Mouse (Mus musculus) intestine, postnatal 0 days (tissue): ENCODE results near the gene Trp53bp2. TPM values are rescaled to one million over a fixed set of nuclear protein-coding genes. Genes with fewer than 3 reads are reported as not detected.

Source experiments
- ATAC-seq: fragments of 200-750 bp; cut with Nextera tagmentation; 2 replicates; pipeline ENCODE4 v1.8.0; 2017; ENCODE audit warnings: mild to moderate bottlenecking, moderate TSS enrichment, moderate library complexity
- H3K27ac ChIP-seq: fragments of 300-500 bp; sonication (generic); 2 replicates; pipeline ENCODE4 v1.5.1; 2014; ENCODE audit warnings: mild to moderate bottlenecking, low read depth, low read length, moderate library complexity
- H3K27me3 ChIP-seq: fragments of 300-500 bp; sonication (generic); replicated peaks from 2 replicates; pipeline ENCODE4 v1.6.1; 2014; ENCODE audit warnings: low read length, mixed read lengths; ENCODE audit not compliant: control insufficient read depth, insufficient read depth
- H3K36me3 ChIP-seq: fragments of 300-500 bp; sonication (generic); 2 replicates; pipeline ENCODE4 v1.6.1; 2014; ENCODE audit warnings: mild to moderate bottlenecking, moderate library complexity; ENCODE audit not compliant: control insufficient read depth, insufficient read depth
- H3K4me1 ChIP-seq: fragments of 300-500 bp; sonication (generic); replicated peaks from 2 replicates; pipeline ENCODE4 v1.6.1; 2014; ENCODE audit warnings: antibody characterized with exemption, low read length, mixed read lengths; ENCODE audit not compliant: control insufficient read depth, insufficient read depth
- H3K4me2 ChIP-seq: fragments of 300-500 bp; sonication (generic); replicated peaks from 2 replicates; pipeline ENCODE4 v1.6.1; 2014; ENCODE audit warnings: low read depth, mild to moderate bottlenecking, moderate library complexity
- H3K4me3 ChIP-seq: fragments of 300-500 bp; sonication (generic); 2 replicates; pipeline ENCODE4 v1.5.1; 2014; ENCODE audit warnings: low read depth, low read length
- H3K9ac ChIP-seq: fragments of 300-500 bp; sonication (generic); 2 replicates; pipeline ENCODE4 v1.6.1; 2014; ENCODE audit warnings: mild to moderate bottlenecking, low read depth, low read length
- H3K9me3 ChIP-seq: fragments of 300-500 bp; sonication (generic); 2 replicates; pipeline ENCODE4 v1.6.1; 2016; ENCODE audit warnings: mixed run types; ENCODE audit not compliant: control insufficient read depth
- CTCF ChIP-seq: sonication (generic); IDR thresholded peaks from 2 replicates; pipeline ENCODE4 v1.5.1; 2016; ENCODE audit warnings: low read depth, mild to moderate bottlenecking, control low read depth, antibody characterized with exemption, moderate library complexity
- WGBS: fragments of 180-500 bp; shearing (Covaris S2); extraction: QIAGEN DNeasy Blood & Tissue Kit; methylation state at CpG from one replicate; pipeline ENCODE4 v1.1.7; 2014; 5-methylcytosine and 5-hydroxymethylcytosine counted together
- polyA plus RNA-seq: library from polyadenylated mRNA; unstranded; fragments of >200 nt; fragmentation: Nextera tagmentation; extraction: Ambion mirVana; gene quantifications from 2 replicates; pipeline ENCODE4 v1.2.1, GENCODE M21; 2015

The Trp53bp2 gene
- polyA plus RNA-seq, 1 experiment from 2014 or later: 10.8 TPM

DNA sequence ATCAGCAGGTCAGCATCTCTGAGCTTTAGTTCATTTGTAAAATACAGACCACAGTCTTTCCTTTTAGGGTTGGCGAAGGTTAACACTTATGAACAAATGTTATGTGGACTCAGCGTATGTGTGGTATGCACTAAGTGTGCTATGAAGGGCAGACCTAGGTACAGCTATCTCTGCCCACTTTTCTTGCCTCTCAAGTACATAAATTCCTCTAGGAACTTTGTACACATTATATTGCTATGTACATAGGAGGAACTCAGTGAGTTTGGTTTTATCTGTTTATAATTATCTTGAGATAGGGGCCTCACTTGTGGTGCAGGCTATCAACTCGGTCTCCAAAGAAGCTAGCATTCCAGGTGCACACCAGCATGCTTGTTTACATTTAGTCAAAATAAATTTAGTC, 9.1 kb upstream of the Trp53bp2 start:
- H3K4me3 ChIP-seq: no peak overlapping the region
- H3K36me3 ChIP-seq: no peaks in the 10 kb centered on the region
- 48% methylated on average over 3 of the region's 3 CpGs for WGBS
- no peak overlapping the region for H3K9ac ChIP-seq
- no peaks in the 10 kb centered on the region for H3K9me3 ChIP-seq
- peaks cover 12% of the 10 kb centered on the region; the same call in 1 of the 2 replicates for H3K4me1 ChIP-seq
- H3K27ac ChIP-seq: no peak overlapping the region
- no peaks in the 10 kb centered on the region for H3K27me3 ChIP-seq
- no peak for ATAC-seq
- no peak for TF ChIP-seq CTCF
- H3K4me2 ChIP-seq: no peak overlapping the region

DNA sequence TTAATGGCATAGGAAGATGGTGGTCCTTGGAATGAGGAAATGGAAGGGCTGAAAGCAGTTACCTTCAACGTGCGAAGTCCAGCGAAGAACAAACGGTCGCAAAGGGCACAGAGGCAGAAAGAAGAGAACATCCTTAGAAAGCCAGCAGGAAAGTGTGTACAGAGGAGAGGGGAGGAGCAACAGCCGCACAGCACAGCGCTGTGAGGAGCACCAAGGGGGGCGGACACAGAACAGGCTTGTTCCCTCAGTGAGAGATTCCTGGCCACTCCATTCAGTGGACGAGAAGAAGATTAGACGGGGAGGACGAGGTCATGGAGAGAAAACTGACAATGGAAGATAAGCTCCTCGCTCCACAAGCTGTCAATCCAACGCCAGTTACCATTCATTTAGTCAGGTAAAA, 5.9 kb upstream of the Trp53bp2 start:
- TF ChIP-seq CTCF: no peak
- ATAC-seq: peak; percentile 45; the same call in 1 of the 2 replicates
- 29% methylated on average over 13 of the region's 13 CpGs for WGBS

DNA sequence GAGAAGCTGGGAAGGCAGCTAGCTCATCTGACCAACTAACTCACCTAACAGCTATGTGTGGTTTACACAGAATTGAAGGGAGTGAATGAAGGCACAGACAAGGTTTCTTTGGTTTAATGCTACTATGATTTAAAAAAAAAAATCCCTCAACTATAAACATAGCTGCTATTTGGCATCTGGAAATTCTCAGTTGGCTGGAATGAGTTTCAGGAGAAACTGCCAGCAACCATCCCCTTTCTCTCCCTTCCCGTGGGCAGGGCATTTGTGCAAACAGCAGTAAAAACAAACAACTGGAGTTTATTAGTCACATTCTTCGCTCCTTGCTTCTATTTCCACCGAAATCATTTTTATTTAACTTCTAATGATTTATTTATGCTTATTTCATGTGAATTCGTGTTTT, 2.4 kb upstream of the Trp53bp2 start:
- Histone ChIP-seq H3K36me3 (no peaks in the 10 kb centered on the region), H3K27me3 (no peaks in the 10 kb centered on the region), H3K4me1 (peaks cover 12% of the 10 kb centered on the region; the same call in 1 of the 2 replicates), H3K4me2 (no peak overlapping the region), H3K9ac (no peak overlapping the region), H3K4me3 (no peak overlapping the region), H3K9me3 (no peaks in the 10 kb centered on the region), H3K27ac (no peak overlapping the region)
- no peak for ATAC-seq
- whole genome bisulfite sequencing: 45% methylated on average over 4 of the region's 4 CpGs
- no peak for TF ChIP-seq CTCF

More for the DNA sequence above, 5.9 kb upstream of the Trp53bp2 start:
- Histone ChIP-seq H3K4me3 (no peak overlapping the region), H3K36me3 (no peaks in the 10 kb centered on the region), H3K9ac (no peak overlapping the region), H3K4me1 (peaks cover 15% of the 10 kb centered on the region; the same call in 1 of the 2 replicates), H3K27me3 (no peaks in the 10 kb centered on the region), H3K9me3 (no peaks in the 10 kb centered on the region), H3K27ac (no peak overlapping the region), H3K4me2 (0 out of 2 replicates have a peak overlapping the region, but pooled peaks have one; percentile 9)

DNA sequence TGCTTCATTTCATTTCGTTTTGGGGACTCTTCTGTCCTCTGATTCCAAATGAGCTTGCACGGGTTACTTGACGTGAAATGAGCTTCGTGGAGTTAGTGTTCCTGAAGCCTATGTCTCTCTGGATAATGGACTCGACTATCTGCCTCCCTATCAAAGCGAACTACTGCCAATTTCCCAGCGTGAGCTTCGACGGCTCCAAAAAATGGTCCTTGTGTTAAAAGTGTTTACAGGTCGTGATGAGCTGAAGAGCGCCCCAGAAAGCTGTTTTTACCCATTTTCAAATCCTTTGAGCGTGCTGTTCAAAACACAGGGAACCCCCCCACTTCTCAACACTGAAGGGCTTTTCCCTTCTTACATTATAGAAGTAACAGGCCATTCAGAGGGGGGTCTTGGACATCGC, 729 bp upstream of the Trp53bp2 start:
- Histone ChIP-seq H3K9me3 (no peaks in the 10 kb centered on the region), H3K4me3 (peak overlapping the region; percentile 97), H3K4me1 (peaks cover 14% of the 10 kb centered on the region; the same call in 1 of the 2 replicates), H3K27ac (peak overlapping the region; percentile 89), H3K4me2 (peak overlapping the region; percentile 84), H3K9ac (peak overlapping the region; percentile 98), H3K27me3 (no peaks in the 10 kb centered on the region), H3K36me3 (no peaks in the 10 kb centered on the region)
- WGBS: 4% methylated on average over 13 of the region's 13 CpGs
- ATAC-seq: no peak
- TF ChIP-seq CTCF: no peak

DNA sequence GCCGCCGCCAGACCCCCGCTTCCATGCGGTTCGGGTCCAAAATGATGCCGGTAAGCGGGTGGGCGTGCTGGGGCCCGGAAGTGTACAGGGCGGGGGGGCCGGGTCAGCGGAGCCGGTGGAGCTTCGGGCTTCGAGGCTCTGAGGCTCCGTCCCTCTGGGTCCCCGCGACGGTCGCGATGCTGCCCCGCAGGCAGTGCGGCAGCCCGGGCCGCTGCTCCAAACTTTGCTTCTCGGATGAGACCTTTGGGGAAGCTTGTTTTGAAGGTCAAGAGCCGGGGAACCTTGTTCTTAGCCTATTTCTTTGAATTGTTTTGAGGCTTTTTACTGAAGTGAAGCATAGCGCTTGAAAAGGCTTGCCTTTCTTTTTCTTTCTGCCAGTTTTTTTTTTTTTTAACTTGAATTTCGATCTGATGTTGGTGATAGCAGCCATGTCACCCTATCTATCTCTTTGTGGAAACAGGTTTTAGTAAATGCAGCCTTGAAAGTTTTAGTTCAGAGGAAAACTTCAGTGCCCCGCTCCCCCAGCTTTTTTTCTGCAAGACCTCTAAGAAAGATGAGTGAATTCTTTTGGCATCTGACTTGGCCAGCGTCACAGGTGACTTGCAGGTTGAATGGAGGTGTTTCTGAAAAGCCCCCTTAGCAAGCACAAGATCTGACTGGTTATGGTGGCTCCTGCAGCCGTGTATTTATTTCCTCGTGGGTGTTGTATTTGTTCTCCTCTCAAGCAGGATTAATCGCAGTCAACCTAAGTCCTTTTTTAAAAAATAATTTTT, 615 bp downstream of the Trp53bp2 start:
- peak overlapping the region; percentile 89 for H3K27ac ChIP-seq
- peak overlapping the region; percentile 97 for H3K4me3 ChIP-seq
- TF ChIP-seq CTCF: no peak
- 1% methylated on average over 34 of the region's 34 CpGs for WGBS
- peak overlapping the region; percentile 84 for H3K4me2 ChIP-seq
- peak; percentile 44; the same call in 1 of the 2 replicates for ATAC-seq
- no peaks in the 10 kb centered on the region for H3K9me3 ChIP-seq
- no peaks in the 10 kb centered on the region for H3K36me3 ChIP-seq
- peak overlapping the region; percentile 98 for H3K9ac ChIP-seq
- no peaks in the 10 kb centered on the region for H3K27me3 ChIP-seq
- H3K4me1 ChIP-seq: 0 out of 2 replicates have a peak, but pooled peaks cover 14% of the 10 kb centered on the region

DNA sequence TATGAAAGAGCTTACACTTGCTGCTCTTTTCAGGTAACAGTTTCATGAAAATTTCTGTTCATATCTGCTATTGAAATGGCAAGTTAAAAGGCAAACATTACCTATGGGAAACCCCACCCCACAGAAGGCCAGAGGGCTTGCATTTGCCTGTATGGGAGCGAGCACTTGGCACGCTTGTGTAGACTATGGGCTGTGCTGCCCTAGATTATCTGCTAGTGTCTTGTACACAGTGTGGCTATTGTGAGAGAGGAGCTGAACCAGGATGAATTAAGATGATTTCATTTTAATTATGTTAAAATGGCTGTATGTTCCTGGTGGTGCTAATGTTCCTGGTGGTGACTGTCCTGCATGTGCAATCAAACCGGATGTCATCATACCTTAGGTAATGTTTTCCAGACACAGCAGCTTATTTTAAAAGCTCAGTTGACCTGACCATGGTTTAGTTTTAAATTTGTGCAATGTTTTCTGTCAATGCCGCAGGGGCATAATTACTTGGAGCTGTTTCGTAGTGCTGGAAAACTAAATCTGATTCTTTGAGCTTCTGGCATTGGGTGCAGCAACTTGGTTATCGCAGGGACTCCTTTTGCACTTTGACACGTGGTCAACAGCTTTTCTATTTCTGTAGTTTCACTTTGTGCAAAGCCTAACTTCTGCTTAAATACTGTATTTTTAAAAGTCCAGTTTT, 3.8 kb downstream of the Trp53bp2 start:
- no peak overlapping the region; the same call in 1 of the 2 replicates for H3K9ac ChIP-seq
- WGBS: 25% methylated on average over 7 of the region's 7 CpGs
- peak overlapping the region; percentile 21; the same call in 1 of the 2 replicates for H3K27ac ChIP-seq

More for the DNA sequence above, 3.8 kb downstream of the Trp53bp2 start:
- Histone ChIP-seq H3K4me1 (0 out of 2 replicates have a peak, but pooled peaks cover 14% of the 10 kb centered on the region), H3K27me3 (no peaks in the 10 kb centered on the region), H3K4me2 (peak overlapping the region; percentile 52), H3K36me3 (no peaks in the 10 kb centered on the region), H3K9me3 (no peaks in the 10 kb centered on the region), H3K4me3 (no peak overlapping the region)
- no peak for ATAC-seq
- TF ChIP-seq CTCF: no peak
